Mouse (Mus musculus) frontal cortex, postnatal 10 days (tissue): Measurements from ENCODE around the gene Ubl7.

ENCODE experiments used
- DNase-seq, 2 experiments: peaks; one replicate each; pipeline ENCODE4 v3.0.0; 2022; ENCODE audit warnings: low spot score in 2 of 2, mixed read lengths in 1 of 2

The Ubl7 gene

GRCm38 (mm10) chr9:57947381-57948030 lies 36.7 kb downstream of the Ubl7 start:
- no peak for DNase-seq

GRCm38 (mm10) chr9:57948333-57948931 lies 37.7 kb downstream of the Ubl7 start:
- no peak for DNase-seq

GRCm38 (mm10) chr9:57949102-57949704 lies 38.4 kb downstream of the Ubl7 start:
- DNase-seq: no peak

GRCm38 (mm10) chr9:57949879-57950278 lies 39.1 kb downstream of the Ubl7 start:
- no peak for DNase-seq

GRCm38 (mm10) chr9:57950519-57950918 lies 39.7 kb downstream of the Ubl7 start:
- no peak for DNase-seq

- no peak for DNase-seq
These were observed 41.2 kb downstream of the Ubl7 start for GRCm38 (mm10) chr9:57951993-57952392.

GRCm38 (mm10) chr9:57954962-57955744 lies 44.4 kb downstream of the Ubl7 start:
- no peak for DNase-seq

- DNase-seq: no peak
These were observed 45.0 kb downstream of the Ubl7 start for GRCm38 (mm10) chr9:57955764-57956163.

GRCm38 (mm10) chr9:57956196-57956837 lies 45.5 kb downstream of the Ubl7 start:
- DNase-seq: no peak

- no peak for DNase-seq
These were observed 46.1 kb downstream of the Ubl7 start for GRCm38 (mm10) chr9:57956838-57957236.

GRCm38 (mm10) chr9:57958615-57959014 lies 47.8 kb downstream of the Ubl7 start:
- no peak for DNase-seq

GRCm38 (mm10) chr9:57959399-57959798 lies 48.6 kb downstream of the Ubl7 start:
- DNase-seq: no peak

- DNase-seq: no peak
These were observed 49.4 kb downstream of the Ubl7 start for GRCm38 (mm10) chr9:57959886-57960866.

- DNase-seq: no peak
These were observed 50.4 kb downstream of the Ubl7 start for GRCm38 (mm10) chr9:57961226-57961625.

GRCm38 (mm10) chr9:57961863-57962778 lies 51.3 kb downstream of the Ubl7 start:
- no peak for DNase-seq

GRCm38 (mm10) chr9:57963249-57963997 lies 52.6 kb downstream of the Ubl7 start:
- no peak for DNase-seq

- no peak for DNase-seq
These were observed 53.2 kb downstream of the Ubl7 start for GRCm38 (mm10) chr9:57963998-57964395.

GRCm38 (mm10) chr9:57964528-57965250 lies 53.9 kb downstream of the Ubl7 start:
- no peak for DNase-seq
